Mouse (Mus musculus): Measurements from ENCODE around the gene Rcan2. TPM values are rescaled to one million over a fixed set of nuclear protein-coding genes. Genes with fewer than 3 reads are reported as not detected.

Gene Rcan2
- polyA plus RNA-seq, 1 experiment from 2014 or later: 56.1 TPM

GRCm38 (mm10) chr17:43917143-43917542, 116.0 kb downstream of the Rcan2 start:
- no peak for ATAC-seq (replicated peaks; ENCODE audit: insufficient number of reproducible peaks, insufficient read depth, low FRiP score, low read depth)
- Histone ChIP-seq H3K36me3 (no peaks in the 10 kb centered on the region), H3K4me1 (replicated peaks) (0 out of 2 replicates have a peak, but pooled peaks cover 7% of the 10 kb centered on the region), H3K9me3 (replicated peaks) (no peaks in the 10 kb centered on the region), H3K27ac (no peak overlapping the region), H3K4me3 (no peak overlapping the region), H3K4me2 (no peak overlapping the region), H3K27me3 (no peaks in the 10 kb centered on the region), H3K9ac (no peak overlapping the region)
- WGBS: 71% methylated on average over 5 of the region's 5 CpGs

- no peak overlapping the region for H3K27ac ChIP-seq
- WGBS: 89% methylated on average over 4 of the region's 4 CpGs
These were observed 128.7 kb downstream of the Rcan2 start for GRCm38 (mm10) chr17:43929856-43930255.

GRCm38 (mm10) chr17:43931731-43932130, 130.6 kb downstream of the Rcan2 start:
- H3K4me2 ChIP-seq: no peak overlapping the region
- no peaks in the 10 kb centered on the region for H3K9me3 ChIP-seq (replicated peaks)
- no peak overlapping the region for H3K9ac ChIP-seq
- H3K27me3 ChIP-seq: no peaks in the 10 kb centered on the region
- no peak for ATAC-seq (replicated peaks; ENCODE audit: insufficient number of reproducible peaks, insufficient read depth, low FRiP score, low read depth)
- no peak overlapping the region for H3K27ac ChIP-seq
- WGBS: 68% methylated on average over 11 of the region's 11 CpGs
- H3K4me1 ChIP-seq (replicated peaks): no peaks in the 10 kb centered on the region
- H3K36me3 ChIP-seq: no peaks in the 10 kb centered on the region
- no peak overlapping the region for H3K4me3 ChIP-seq

More at GRCm38 (mm10) chr17:43929856-43930255, 128.7 kb downstream of the Rcan2 start:
- no peak overlapping the region for H3K4me2 ChIP-seq
- no peak overlapping the region for H3K4me3 ChIP-seq
- H3K27me3 ChIP-seq: no peaks in the 10 kb centered on the region
- H3K9me3 ChIP-seq (replicated peaks): no peaks in the 10 kb centered on the region
- 0 out of 2 replicates have a peak, but pooled peaks cover 4% of the 10 kb centered on the region for H3K4me1 ChIP-seq (replicated peaks)
- ATAC-seq (replicated peaks; ENCODE audit: insufficient number of reproducible peaks, insufficient read depth, low FRiP score, low read depth): no peak
- no peaks in the 10 kb centered on the region for H3K36me3 ChIP-seq
- no peak overlapping the region for H3K9ac ChIP-seq

DNA sequence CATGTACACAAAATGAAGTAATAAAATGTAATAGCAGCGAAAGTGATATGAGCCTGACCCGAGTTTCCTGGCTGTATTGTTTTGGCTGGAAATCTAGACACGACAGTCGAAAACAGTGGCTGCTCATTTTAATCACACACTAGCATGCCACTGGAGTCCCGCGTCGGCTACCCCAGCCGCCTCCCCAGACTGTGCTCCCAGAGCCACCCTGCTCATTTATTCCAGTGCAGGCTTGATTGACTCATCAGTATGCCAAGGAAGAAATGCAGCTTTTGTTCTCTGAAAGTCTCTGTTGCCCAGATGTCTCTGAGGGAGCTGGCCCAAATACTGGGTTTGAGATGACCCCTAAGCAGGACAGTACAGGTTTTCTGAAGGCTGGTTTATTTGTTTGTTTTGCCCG, 132.9 kb downstream of the Rcan2 start:
- no peak overlapping the region for H3K27ac ChIP-seq
- H3K4me1 ChIP-seq (replicated peaks): no peaks in the 10 kb centered on the region
- no peaks in the 10 kb centered on the region for H3K9me3 ChIP-seq (replicated peaks)
- no peak overlapping the region for H3K4me2 ChIP-seq
- ATAC-seq (replicated peaks; ENCODE audit: insufficient number of reproducible peaks, insufficient read depth, low FRiP score, low read depth): no peak
- H3K9ac ChIP-seq: no peak overlapping the region
- no peak overlapping the region for H3K4me3 ChIP-seq
- 72% methylated on average over 9 of the region's 9 CpGs for WGBS
- no peaks in the 10 kb centered on the region for H3K36me3 ChIP-seq
- H3K27me3 ChIP-seq: no peaks in the 10 kb centered on the region

- Histone ChIP-seq H3K27ac (peak overlapping the region; percentile 70), H3K9me3 (replicated peaks) (no peaks in the 10 kb centered on the region), H3K9ac (no peak overlapping the region), H3K4me1 (replicated peaks) (peaks cover 23% of the 10 kb centered on the region), H3K4me3 (peak overlapping the region; percentile 25; the same call in 1 of the 2 replicates), H3K4me2 (peak overlapping the region; percentile 51), H3K36me3 (no peaks in the 10 kb centered on the region), H3K27me3 (no peaks in the 10 kb centered on the region)
- WGBS: 12% methylated on average over 5 of the region's 5 CpGs
- no peak for ATAC-seq (replicated peaks; ENCODE audit: insufficient number of reproducible peaks, insufficient read depth, low FRiP score, low read depth)
These were observed 151.1 kb downstream of the Rcan2 start for GRCm38 (mm10) chr17:43952219-43952618.

- Histone ChIP-seq H3K4me2 (peak overlapping the region; percentile 51), H3K36me3 (no peaks in the 10 kb centered on the region), H3K9me3 (replicated peaks) (no peaks in the 10 kb centered on the region), H3K9ac (peak overlapping the region; percentile 25; the same call in 1 of the 2 replicates), H3K4me3 (peak overlapping the region; percentile 25), H3K27me3 (no peaks in the 10 kb centered on the region), H3K4me1 (replicated peaks) (peaks cover 21% of the 10 kb centered on the region), H3K27ac (peak overlapping the region; percentile 70)
- ATAC-seq (replicated peaks; ENCODE audit: insufficient number of reproducible peaks, insufficient read depth, low FRiP score, low read depth): peak; percentile 74
- WGBS: 21% methylated on average over 15 of the region's 17 CpGs
These were observed 151.7 kb downstream of the Rcan2 start for GRCm38 (mm10) chr17:43952661-43953534.

- no peaks in the 10 kb centered on the region for H3K36me3 ChIP-seq
- no peak for ATAC-seq (replicated peaks; ENCODE audit: insufficient number of reproducible peaks, insufficient read depth, low FRiP score, low read depth)
- H3K9ac ChIP-seq: 0 out of 2 replicates have a peak overlapping the region, but pooled peaks have one; percentile 25
- H3K27me3 ChIP-seq: no peaks in the 10 kb centered on the region
- H3K4me1 ChIP-seq (replicated peaks): peaks cover 19% of the 10 kb centered on the region
- no peaks in the 10 kb centered on the region for H3K9me3 ChIP-seq (replicated peaks)
- H3K4me3 ChIP-seq: peak overlapping the region; percentile 25
- peak overlapping the region; percentile 70 for H3K27ac ChIP-seq
- 76% methylated on average over 10 of the region's 10 CpGs for WGBS
- peak overlapping the region; percentile 51 for H3K4me2 ChIP-seq
These were observed 152.4 kb downstream of the Rcan2 start for GRCm38 (mm10) chr17:43953535-43953918.

DNA sequence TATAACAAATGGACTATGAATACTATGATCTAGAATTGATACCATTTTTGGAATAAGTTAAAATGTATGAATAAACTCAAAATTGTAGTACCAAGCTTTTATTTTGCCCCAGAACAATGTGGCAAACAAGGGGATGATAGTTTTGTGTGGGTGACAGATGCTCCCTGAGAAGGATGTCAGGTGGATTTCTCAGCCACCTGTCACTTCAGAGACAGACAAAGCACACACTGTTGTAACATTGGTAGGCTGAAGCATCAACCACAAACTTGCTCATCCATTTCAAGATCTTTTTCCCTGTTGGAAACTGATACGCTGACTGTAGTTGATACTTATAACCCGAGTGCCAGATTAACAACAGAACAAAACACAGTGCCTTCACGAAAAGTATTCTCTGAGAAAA, 158.6 kb downstream of the Rcan2 start:
- ATAC-seq (replicated peaks; ENCODE audit: insufficient number of reproducible peaks, insufficient read depth, low FRiP score, low read depth): no peak
- Histone ChIP-seq H3K27ac (no peak overlapping the region), H3K4me2 (no peak overlapping the region), H3K27me3 (no peaks in the 10 kb centered on the region), H3K9me3 (replicated peaks) (no peaks in the 10 kb centered on the region), H3K4me3 (no peak overlapping the region), H3K36me3 (no peaks in the 10 kb centered on the region), H3K9ac (no peak overlapping the region), H3K4me1 (replicated peaks) (no peaks in the 10 kb centered on the region)
- 86% methylated on average over 3 of the region's 3 CpGs for WGBS

GRCm38 (mm10) chr17:43969943-43970342, 168.8 kb downstream of the Rcan2 start:
- H3K4me2 ChIP-seq: no peak overlapping the region
- 77% methylated on average over 10 of the region's 10 CpGs for WGBS

DNA sequence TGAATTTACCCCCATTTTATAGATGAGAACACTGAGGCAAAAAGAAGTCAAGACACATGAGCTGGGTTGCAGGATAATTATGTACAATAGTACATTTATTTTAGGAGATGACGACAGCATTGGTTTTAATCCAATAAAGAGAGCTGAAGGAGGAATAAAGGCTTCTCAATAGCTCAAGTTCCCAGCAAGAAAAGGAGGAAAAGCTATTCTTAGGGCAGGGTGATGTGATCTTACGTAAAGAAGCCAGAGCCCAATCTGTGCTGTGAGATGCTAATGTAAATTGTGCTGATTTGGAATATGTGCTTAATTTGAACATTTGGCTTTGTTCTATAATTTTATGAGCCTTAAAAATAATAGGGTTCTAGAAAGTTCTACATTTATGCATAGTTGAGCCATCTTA, 176.4 kb downstream of the Rcan2 start:
- H3K4me1 ChIP-seq (replicated peaks): peaks cover 2% of the 10 kb centered on the region; the same call in 1 of the 2 replicates
- H3K27ac ChIP-seq: no peak overlapping the region
- H3K4me2 ChIP-seq: no peak overlapping the region
- no peaks in the 10 kb centered on the region for H3K36me3 ChIP-seq
- no peak for ATAC-seq (replicated peaks; ENCODE audit: insufficient number of reproducible peaks, insufficient read depth, low FRiP score, low read depth)
- WGBS: 78% methylated on average over 2 of the region's 2 CpGs
- no peak overlapping the region for H3K9ac ChIP-seq
- no peaks in the 10 kb centered on the region for H3K9me3 ChIP-seq (replicated peaks)
- no peaks in the 10 kb centered on the region for H3K27me3 ChIP-seq
- H3K4me3 ChIP-seq: no peak overlapping the region

More at GRCm38 (mm10) chr17:43969943-43970342, 168.8 kb downstream of the Rcan2 start:
- H3K4me3 ChIP-seq: no peak overlapping the region
- H3K27me3 ChIP-seq: no peaks in the 10 kb centered on the region
- no peak overlapping the region for H3K27ac ChIP-seq
- no peak for ATAC-seq (replicated peaks; ENCODE audit: insufficient number of reproducible peaks, insufficient read depth, low FRiP score, low read depth)
- no peaks in the 10 kb centered on the region for H3K9me3 ChIP-seq (replicated peaks)
- H3K4me1 ChIP-seq (replicated peaks): no peaks in the 10 kb centered on the region
- H3K9ac ChIP-seq: no peak overlapping the region
- H3K36me3 ChIP-seq: no peaks in the 10 kb centered on the region

- H3K27me3 ChIP-seq: no peaks in the 10 kb centered on the region
- no peak overlapping the region for H3K4me3 ChIP-seq
- no peak overlapping the region for H3K4me2 ChIP-seq
- ATAC-seq (replicated peaks; ENCODE audit: insufficient number of reproducible peaks, insufficient read depth, low FRiP score, low read depth): no peak
- no peaks in the 10 kb centered on the region for H3K9me3 ChIP-seq (replicated peaks)
- no peak overlapping the region for H3K9ac ChIP-seq
- H3K27ac ChIP-seq: no peak overlapping the region
- H3K4me1 ChIP-seq (replicated peaks): peaks cover 2% of the 10 kb centered on the region; the same call in 1 of the 2 replicates
- 60% methylated on average over 3 of the region's 3 CpGs for WGBS
- no peaks in the 10 kb centered on the region for H3K36me3 ChIP-seq
These were observed 178.8 kb downstream of the Rcan2 start for GRCm38 (mm10) chr17:43979925-43980324.

All from heart, embryonic 15.5 days (tissue).